Mouse (Mus musculus): ENCODE data around the gene Gm20671.

DNA sequence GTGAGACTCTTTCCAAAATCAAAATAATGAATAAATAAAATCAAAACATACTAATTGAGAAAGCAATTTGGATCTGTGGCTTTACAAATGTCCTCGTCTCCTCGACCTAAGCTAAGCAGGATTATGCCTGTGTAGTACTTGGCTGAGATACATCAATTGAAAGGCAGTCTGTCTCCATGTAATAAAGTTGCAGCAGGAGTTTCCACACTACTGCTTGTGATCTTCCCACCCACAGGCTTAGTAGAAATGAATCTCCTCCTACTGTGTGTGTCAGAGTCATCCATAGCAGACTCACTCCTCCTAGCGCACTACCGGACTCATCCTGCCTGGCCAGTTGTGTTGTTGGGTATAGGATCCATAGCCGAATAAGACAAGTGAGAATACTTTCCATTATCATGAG, 45.4 kb upstream of the Gm20671 start:
- TF ChIP-seq POLR2A (IDR thresholded peaks at IDR 0.05; ENCODE audit: insufficient read depth, low read length) (no peak), EP300 (IDR thresholded peaks at IDR 0.05; ENCODE audit: insufficient read depth, low read depth, low read length) (no peak), CTCF (IDR thresholded peaks at IDR 0.05; ENCODE audit: low read depth, low read length) (no peak)

Data from ES-Bruce4 (cell line).